Mouse (Mus musculus) CH12.LX (cell line): ENCODE measurements at regions not wholly inside any gene's neighbourhood (a gene's known extent, or its start where the extent isn't known, plus 50 kb on each side); places are given as distances from the start of the nearest gene placed in this dataset.

Experiments
- DNase-seq: peaks from one replicate; pipeline ENCODE4 v3.0.0-alpha.2; 2013; ENCODE audit errors: extremely low read depth
- H3K27ac ChIP-seq: 2 replicates; pipeline ENCODE4 v1.5.1; 2012; ENCODE audit warnings: low read depth, mild to moderate bottlenecking, control low read depth, moderate library complexity; ENCODE audit not compliant: insufficient read depth
- H3K27me3 ChIP-seq: replicated peaks from 2 replicates; pipeline ENCODE3; 2012; ENCODE audit warnings: inconsistent platforms
- H3K36me3 ChIP-seq, 2 experiments: replicated peaks in 1 of 2; 2 replicates each; pipeline versions ENCODE3 to v1.6.1; 2012; ENCODE audit warnings: inconsistent platforms in 1 of 2, low read length in 1 of 2, mild to moderate bottlenecking in 1 of 2, mixed read lengths in 1 of 2, moderate library complexity in 1 of 2; ENCODE audit not compliant: control insufficient read depth in 1 of 2, insufficient read depth in 1 of 2
- H3K4me1 ChIP-seq, 2 experiments: 2 replicates each; pipeline ENCODE4 v1.6.1; 2012; ENCODE audit warnings: inconsistent platforms in 1 of 2, moderate library complexity in 1 of 2; ENCODE audit not compliant: insufficient read depth in 2 of 2, control insufficient read depth in 1 of 2
- H3K4me2 ChIP-seq: 2 replicates; pipeline ENCODE4 v1.6.1; 2012; ENCODE audit warnings: low read depth, mild to moderate bottlenecking, control low read depth; ENCODE audit not compliant: poor library complexity, insufficient read depth, severe bottlenecking
- H3K4me3 ChIP-seq, 3 experiments: fragments of 150-350 bp in 1 of 3; sonication (generic) in 1 of 3; replicated peaks in 1 of 3; 2 replicates each; pipeline versions ENCODE3 to v1.5.1; 2011 to 2012; ENCODE audit warnings: low read depth in 2 of 3, low read length in 2 of 3, mild to moderate bottlenecking in 2 of 3, moderate library complexity in 2 of 3, control low read depth in 1 of 3, improper control_type of control experiment in 1 of 3, inconsistent platforms in 1 of 3, mixed read lengths in 1 of 3; ENCODE audit not compliant: poor library complexity in 1 of 3
- H3K79me2 ChIP-seq: replicated peaks from 2 replicates; pipeline ENCODE4 v1.6.1; 2012; ENCODE audit warnings: mild to moderate bottlenecking, moderate library complexity; ENCODE audit not compliant: control insufficient read depth, poor library complexity, insufficient read depth, severe bottlenecking; ENCODE audit errors: extremely low read depth
- H3K9ac ChIP-seq: 2 replicates; pipeline ENCODE4 v1.6.1; 2012; ENCODE audit warnings: low read depth, mild to moderate bottlenecking, control low read depth, moderate library complexity; ENCODE audit not compliant: insufficient read depth
- H3K9me3 ChIP-seq: replicated peaks from 2 replicates; pipeline ENCODE3; 2012; ENCODE audit warnings: low read length, inconsistent platforms, mixed read lengths
- CHD2 ChIP-seq: IDR thresholded peaks from 2 replicates; pipeline ENCODE4 v1.6.1; 2011; ENCODE audit warnings: low read length, improper control_type of control experiment
- ELF1 ChIP-seq: IDR thresholded peaks from 2 replicates; pipeline ENCODE4 v1.6.1; 2014; ENCODE audit warnings: low read depth, mild to moderate bottlenecking, inconsistent platforms, low read length, improper control_type of control experiment
- EP300 ChIP-seq: IDR thresholded peaks from 2 replicates; pipeline ENCODE4 v1.6.1; 2011; ENCODE audit warnings: low read length, improper control_type of control experiment
- GABPA ChIP-seq: IDR thresholded peaks from 2 replicates; pipeline ENCODE4 v1.6.1; 2012; ENCODE audit warnings: low read depth, low read length, improper control_type of control experiment, inconsistent platforms; ENCODE audit not compliant: insufficient replicate concordance
- HCFC1 ChIP-seq: IDR thresholded peaks from 2 replicates; pipeline ENCODE4 v1.6.1; 2012; ENCODE audit warnings: low read depth, mild to moderate bottlenecking, inconsistent platforms, low read length, improper control_type of control experiment
- IRF4 ChIP-seq: IDR thresholded peaks from 2 replicates; pipeline ENCODE4 v1.6.1; 2014; ENCODE audit warnings: low read depth, mild to moderate bottlenecking, inconsistent platforms, low read length, improper control_type of control experiment
- JUN ChIP-seq: IDR thresholded peaks from 2 replicates; pipeline ENCODE4 v1.6.1; 2011; ENCODE audit warnings: low read depth, mild to moderate bottlenecking, low read length, improper control_type of control experiment, moderate library complexity; ENCODE audit not compliant: insufficient read depth
- JUND ChIP-seq: conservative IDR thresholded peaks from 2 replicates; pipeline ENCODE4 v1.6.1; 2011; ENCODE audit warnings: low read depth, low read length, improper control_type of control experiment
- MXI1 ChIP-seq: IDR thresholded peaks from 2 replicates; pipeline ENCODE4 v1.6.1; 2011; ENCODE audit warnings: mild to moderate bottlenecking, low read depth, low read length, improper control_type of control experiment
- NELFE ChIP-seq: IDR thresholded peaks from 2 replicates; pipeline ENCODE4 v1.6.1; 2011; ENCODE audit warnings: low read depth, low read length, improper control_type of control experiment
- NRF1 ChIP-seq: IDR thresholded peaks from 2 replicates; pipeline ENCODE4 v1.6.1; 2014; ENCODE audit warnings: low read depth, mild to moderate bottlenecking, inconsistent platforms, low read length, improper control_type of control experiment, moderate library complexity
- POLR2A ChIP-seq: IDR thresholded peaks from 2 replicates; pipeline ENCODE4 v1.6.1; 2011; ENCODE audit warnings: low read depth, mild to moderate bottlenecking, improper control_type of control experiment, low read length
- TBP ChIP-seq: conservative IDR thresholded peaks from 2 replicates; pipeline ENCODE4 v1.6.1; 2011; ENCODE audit warnings: low read depth, low read length, improper control_type of control experiment
- USF2 ChIP-seq: conservative IDR thresholded peaks from 2 replicates; pipeline ENCODE4 v1.6.1; 2011; ENCODE audit warnings: low read depth, low read length, improper control_type of control experiment
- ZC3H11A ChIP-seq: IDR thresholded peaks from 2 replicates; pipeline ENCODE4 v1.6.1; 2012; ENCODE audit warnings: low read depth, mild to moderate bottlenecking, inconsistent platforms, low read length, improper control_type of control experiment
- ZMIZ1 ChIP-seq: IDR thresholded peaks from 2 replicates; pipeline ENCODE4 v1.6.1; 2012; ENCODE audit warnings: low read depth, mild to moderate bottlenecking, inconsistent platforms, low read length, improper control_type of control experiment
- dilution Hi-C: fragments of 300-500 bp; cut with MboI; formaldehyde crosslinking; loops from 2 replicates; pipeline ENCODE4 v1.14.3; 2020; ENCODE audit warnings: low sequenced_read_pairs; ENCODE audit not compliant: extremely low pct_unique_long_range_greater_than_20kb, extremely low pct_ligation_motif_present
- in situ Hi-C: fragments of 300-500 bp; cut with MboI; formaldehyde crosslinking; loops from 3 replicates; pipeline ENCODE4 v1.14.3; 2019; ENCODE audit warnings: low sequenced_read_pairs, low pct_ligation_motif_present, low pct_unique_long_range_greater_than_20kb, mixed read lengths

GRCm38 (mm10) chr2:137784091-137784490 is 472.3 kb upstream of the Btbd3 start:
- Histone ChIP-seq H3K27me3 (no peaks in the 10 kb centered on the region), H3K36me3 (no peaks in the 10 kb centered on the region), H3K4me2 (no peak overlapping the region)
- DNase-seq = no peak
- TF ChIP-seq CHD2 (no peak), TBP (no peak), POLR2A (no peak), NRF1 (no peak), EP300 (no peak)
- TF ChIP-seq, all 38 proteins: peak for 0
- in situ Hi-C loops = no loop called here
- Histone ChIP-seq H3K9ac (no peak overlapping the region), H3K9me3 (peaks cover 21% of the 10 kb centered on the region), H3K4me1 (no peaks in the 10 kb centered on the region), H3K4me3 (no peak overlapping the region), H3K27ac (no peak overlapping the region), H3K79me2 (no peaks in the 10 kb centered on the region)
- dilution Hi-C loops = no loop called here

- TF ChIP-seq IRF4 = no peak
- TF ChIP-seq NELFE = no peak
- TF ChIP-seq JUN = no peak
- no peak for TF ChIP-seq GABPA
- no peak for TF ChIP-seq POLR2A
- TF ChIP-seq CHD2 = no peak
- TF ChIP-seq ZC3H11A = no peak
- TF ChIP-seq USF2 = no peak
- no peak for TF ChIP-seq JUND
- TF ChIP-seq ELF1 = no peak
- no peak for TF ChIP-seq HCFC1
- no peak for TF ChIP-seq MXI1
- TF ChIP-seq ZMIZ1 = no peak
- H3K4me3 ChIP-seq = no peak overlapping the region
- H3K27ac ChIP-seq = no peak overlapping the region
- DNase-seq = no peak
- no peaks in the 10 kb centered on the region for H3K79me2 ChIP-seq
- H3K4me1 ChIP-seq = no peaks in the 10 kb centered on the region
- H3K9ac ChIP-seq = no peak overlapping the region
- H3K9me3 ChIP-seq = peaks cover 31% of the 10 kb centered on the region
- no peaks in the 10 kb centered on the region for H3K27me3 ChIP-seq
- H3K36me3 ChIP-seq = no peaks in the 10 kb centered on the region
- H3K4me2 ChIP-seq = no peak overlapping the region
- dilution Hi-C loops (no loop called here), in situ Hi-C loops (no loop called here)
Measured at GRCm38 (mm10) chr2:137777430-137777829, 478.9 kb upstream of the Btbd3 start.
